Comparison of ENCODE assay signal across 35 mouse cellular contexts in genomic region chr2:28897340-28897899, GRCm38 (mm10). TPM values are rescaled to one million over a fixed set of nuclear protein-coding genes. Genes with fewer than 3 reads are reported as not detected.
"Had no signal": no experiment of that assay in that cellular context is flagged by ENCODE, and none has a peak within 500 bp of the region (broad histone marks: within the 10 kb centered on the region; RNA-seq: fewer than 3 reads in every experiment).

No protein-coding gene starts in this region.

- H3K27me3 ChIP-seq: embryonic facial prominence, embryonic 12.5 days; embryonic facial prominence, embryonic 13.5 days; embryonic facial prominence, embryonic 15.5 days; forebrain, embryonic 15.5 days had no signal

- H3K4me2 ChIP-seq: embryonic facial prominence, embryonic 12.5 days; embryonic facial prominence, embryonic 13.5 days; embryonic facial prominence, embryonic 15.5 days; forebrain, embryonic 12.5 days; forebrain, embryonic 13.5 days; forebrain, embryonic 15.5 days had no signal

- H3K4me3 ChIP-seq: embryonic facial prominence, embryonic 10.5 days; embryonic facial prominence, embryonic 12.5 days; embryonic facial prominence, embryonic 13.5 days; embryonic facial prominence, embryonic 15.5 days; erythroblast, embryonic 14.5 days; forebrain, embryonic 10.5 days; forebrain, embryonic 12.5 days; forebrain, embryonic 13.5 days; forebrain, embryonic 15.5 days; gastrocnemius, adult 2 months; heart, adult 2 months had no signal

- H3K9me3 ChIP-seq: embryonic facial prominence, embryonic 10.5 days; embryonic facial prominence, embryonic 12.5 days; embryonic facial prominence, embryonic 13.5 days; embryonic facial prominence, embryonic 15.5 days; forebrain, embryonic 10.5 days; forebrain, embryonic 12.5 days; forebrain, embryonic 13.5 days; forebrain, embryonic 15.5 days had no signal

- DNase-seq: cerebellum, adult 18-20 months; cerebellum, adult 2 months; cerebellum, adult 8-10 months; cerebellum, adult 9-10 months; cerebellum, adult 9-11 months; cerebellum, postnatal 10 days; cerebellum, postnatal 14 days; cerebellum, postnatal 25 days; cerebellum, postnatal 36 days; embryo, embryonic 11 days; forebrain, postnatal 0 days; gastrocnemius, adult 2 months; gastrocnemius, postnatal 10 days; gastrocnemius, postnatal 14 days; gastrocnemius, postnatal 25 days; gastrocnemius, postnatal 36 days; heart, adult 11 months; heart, adult 18-20 months; heart, adult 2 months had no signal

- ATAC-seq: forebrain, embryonic 13.5 days; forebrain, embryonic 14.5 days; forebrain, embryonic 15.5 days; forebrain, embryonic 16.5 days; forebrain, postnatal 0 days had no signal

- H3K9ac ChIP-seq: embryonic facial prominence, embryonic 12.5 days; embryonic facial prominence, embryonic 13.5 days; embryonic facial prominence, embryonic 15.5 days; forebrain, embryonic 12.5 days; forebrain, embryonic 13.5 days; forebrain, embryonic 15.5 days; forebrain, postnatal 0 days had no signal

- H3K4me1 ChIP-seq: embryonic facial prominence, embryonic 12.5 days; embryonic facial prominence, embryonic 13.5 days; embryonic facial prominence, embryonic 15.5 days; forebrain, embryonic 15.5 days had no signal

- H3K27ac ChIP-seq: embryonic facial prominence, embryonic 10.5 days; embryonic facial prominence, embryonic 12.5 days; embryonic facial prominence, embryonic 13.5 days; embryonic facial prominence, embryonic 15.5 days; forebrain, embryonic 10.5 days; forebrain, embryonic 12.5 days; forebrain, embryonic 13.5 days; forebrain, embryonic 15.5 days; gastrocnemius, adult 2 months; heart, adult 2 months had no signal

RNA-seq across cellular contexts. Expression of gene Barhl1, which starts 19.0 kb away (rescaled TPM):
- total RNA-seq: common myeloid progenitor, adult 5-6 weeks; gastrocnemius, adult 18-20 months; gastrocnemius, adult 2 months; gastrocnemius, adult 8-10 months; gastrocnemius, postnatal 10 days; gastrocnemius, postnatal 14 days; gastrocnemius, postnatal 25 days; gastrocnemius, postnatal 36 days; gastrocnemius, postnatal 4 days; granulocyte monocyte progenitor cell, adult 5-6 weeks; heart, adult 18-20 months; heart, adult 2 months had no signal
- polyA plus RNA-seq: embryonic facial prominence, embryonic 13.5 days; embryonic facial prominence, embryonic 15.5 days; erythroblast, embryonic 14.5 days; heart, adult 2 months had no signal
